Mouse (Mus musculus) spleen, postnatal 14 days (tissue): ENCODE measurements at regions not wholly inside any gene's neighbourhood (a gene's known extent, or its start where the extent isn't known, plus 50 kb on each side); places are given as distances from the start of the nearest gene placed in this dataset.

Source experiments
- DNase-seq, 2 experiments: peaks; one replicate each; pipeline ENCODE4 v3.0.0; 2021 to 2022; ENCODE audit warnings: low spot score in 2 of 2

- DNase-seq, result no peak
These were observed 59.0 kb upstream of the Actrt2 start for GRCm38 (mm10) chr4:154726636-154727045.

- no peak for DNase-seq
These were observed 60.3 kb upstream of the Actrt2 start for GRCm38 (mm10) chr4:154727945-154728344.

GRCm38 (mm10) chr4:154730646-154731045, 63.0 kb upstream of the Actrt2 start:
- DNase-seq, result no peak

GRCm38 (mm10) chr4:154731345-154731744, 63.7 kb upstream of the Actrt2 start:
- peak in 1 of 2 experiments; percentile 5 for DNase-seq

GRCm38 (mm10) chr4:154736071-154736470, 68.4 kb upstream of the Actrt2 start:
- DNase-seq, result no peak

GRCm38 (mm10) chr4:154741123-154741890, 73.6 kb upstream of the Actrt2 start:
- DNase-seq, result peak in 1 of 2 experiments; percentile 5

- DNase-seq, result no peak
These were observed 78.8 kb upstream of the Actrt2 start for GRCm38 (mm10) chr4:154746323-154747005.

GRCm38 (mm10) chr4:154747006-154747343, 79.3 kb upstream of the Actrt2 start:
- DNase-seq, result no peak

- peak in 1 of 2 experiments; percentile 15 for DNase-seq
These were observed 81.5 kb upstream of the Actrt2 start for GRCm38 (mm10) chr4:154749160-154749559.

GRCm38 (mm10) chr4:154749996-154750395, 82.3 kb upstream of the Actrt2 start:
- DNase-seq, result no peak

GRCm38 (mm10) chr4:154750440-154751107, 82.9 kb upstream of the Actrt2 start:
- no peak for DNase-seq

- DNase-seq, result no peak
These were observed 82.8 kb upstream of the Ttc34 start for GRCm38 (mm10) chr4:154754445-154754844.

GRCm38 (mm10) chr4:154756740-154757446, 80.4 kb upstream of the Ttc34 start:
- DNase-seq, result no peak

- DNase-seq, result no peak
These were observed 77.4 kb upstream of the Ttc34 start for GRCm38 (mm10) chr4:154759881-154760280.

GRCm38 (mm10) chr4:154764238-154764637, 73.0 kb upstream of the Ttc34 start:
- no peak for DNase-seq

- no peak for DNase-seq
These were observed 71.1 kb upstream of the Ttc34 start for GRCm38 (mm10) chr4:154766158-154766557.

- no peak for DNase-seq
These were observed 65.8 kb upstream of the Ttc34 start for GRCm38 (mm10) chr4:154771330-154772076.

- no peak for DNase-seq
These were observed 65.2 kb upstream of the Ttc34 start for GRCm38 (mm10) chr4:154772077-154772462.

- no peak for DNase-seq
These were observed 63.4 kb upstream of the Ttc34 start for GRCm38 (mm10) chr4:154773830-154774229.

- no peak for DNase-seq
These were observed 62.9 kb upstream of the Ttc34 start for GRCm38 (mm10) chr4:154774332-154774731.

- DNase-seq, result no peak
These were observed 58.4 kb upstream of the Ttc34 start for GRCm38 (mm10) chr4:154778818-154779217.
